Mouse (Mus musculus): Measurements from ENCODE around the gene Snw1.
"Not testable (repeated sequence)": the region's sequence is repeated elsewhere in the genome, so short reads cannot be mapped to it uniquely, and the experiment has no call there.

- TF ChIP-seq CTCF, EP300 (IDR thresholded peaks at IDR 0.05; ENCODE audit: low read depth): not testable (repeated sequence)
Observed at GRCm38 (mm10) chr12:87519616-87520015, 47.5 kb upstream of the Snw1 start.
